Mouse (Mus musculus) activated CD4-positive, CD25-positive, alpha-beta regulatory T cell, adult 4 months (primary cell): Measurements from ENCODE around the gene Gm3573. TPM values are rescaled to one million over a fixed set of nuclear protein-coding genes. Genes with fewer than 3 reads are reported as not detected.
"Not testable (repeated sequence)": the region's sequence is repeated elsewhere in the genome, so short reads cannot be mapped to it uniquely, and the experiment has no call there.

Experiments
- ATAC-seq: one replicate; pipeline ENCODE4 v1.8.0; 2017
- polyA plus RNA-seq, 2 experiments: library from polyadenylated mRNA; unstranded; fragments of 100-300 nt; shearing (Covaris generic); gene quantifications; one replicate each; pipeline ENCODE4 v1.2.1; 2017

Gm3573 gene
- polyA plus RNA-seq = not detected

- not testable (repeated sequence) for ATAC-seq
These were observed at the start of gene Gm3573 for GRCm38 (mm10) chr14:42190691-42191090. Gm3573 (minus strand) TSS chr14:42190791.

- not testable (repeated sequence) for ATAC-seq
These were observed 26.4 kb upstream of the Gm3573 start for GRCm38 (mm10) chr14:42216766-42217537.

DNA sequence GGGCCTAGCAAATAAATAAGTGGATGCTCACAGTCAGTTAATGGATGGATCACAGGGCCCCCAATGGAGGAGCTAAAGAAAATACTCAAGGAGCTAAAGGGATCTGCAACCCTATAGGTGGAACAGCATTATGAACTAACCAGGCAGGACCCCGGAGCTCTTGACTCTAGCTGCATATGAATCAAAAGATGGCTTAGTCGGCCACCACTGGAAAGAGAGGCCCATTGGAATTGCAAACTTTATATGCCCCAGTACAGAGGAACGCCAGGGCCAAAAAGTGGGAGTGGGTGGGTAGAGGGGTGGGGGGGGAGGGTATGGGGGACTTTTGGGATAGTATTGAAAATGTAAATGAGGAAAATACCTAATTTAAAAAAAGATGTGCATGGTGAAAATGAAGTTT, 6.7 kb downstream of the Gm3573 start:
- ATAC-seq = not testable (repeated sequence)

- not testable (repeated sequence) for ATAC-seq
These were observed 28.1 kb downstream of the Gm3573 start, which contains the start of gene Gm17027 for GRCm38 (mm10) chr14:42162522-42162921. Gm17027 (minus strand) TSS chr14:42162622.

Other genes with a start within 250 kb of the Gm3573 start
- gene 1700024B05Rik, start 246.8 kb downstream of the Gm3573 start, polyA plus RNA-seq = not detected
- not detected for gene Gm6401, start 222.9 kb downstream of the Gm3573 start, polyA plus RNA-seq
- not detected for gene Gm3543, start 207.5 kb downstream of the Gm3573 start, polyA plus RNA-seq
- not detected for gene Gm7951, start 73.4 kb downstream of the Gm3573 start, polyA plus RNA-seq
- not detected for gene Gm17027, start 28.2 kb downstream of the Gm3573 start, polyA plus RNA-seq
- not detected for gene Gm17026, start 69.3 kb upstream of the Gm3573 start, polyA plus RNA-seq
- gene Gm9611, start 106.6 kb upstream of the Gm3573 start, polyA plus RNA-seq = under 1 TPM in 1 of 2 experiments, not detected in 1; 0.24 TPM
- not detected for gene Gm7995, start 119.4 kb upstream of the Gm3573 start, polyA plus RNA-seq
- gene Gm8005, start 248.9 kb upstream of the Gm3573 start, polyA plus RNA-seq = under 1 TPM in 1 of 2 experiments, not detected in 1; 0.26 TPM